ENCODE assay signal across 9 mouse cellular contexts in genomic region chr11:50587787-50588186, GRCm38 (mm10). TPM values are rescaled to one million over a fixed set of nuclear protein-coding genes. Genes with fewer than 3 reads are reported as not detected.
DNase-seq lines count a peak whose midpoint lies in the region; ATAC-seq and TF ChIP-seq lines count a peak whose summit lies in the region.
"Had no signal": no experiment of that assay in that cellular context is flagged by ENCODE, and none has a peak within 500 bp of the region (broad histone marks: within the 10 kb centered on the region; RNA-seq: fewer than 3 reads in every experiment).

No protein-coding gene starts in this region.

- DNase-seq in hindbrain, embryonic 14.5 days (ENCODE audit: low spot score) = peak; percentile 77
- DNase-seq in adrenal gland, postnatal 36 days = peak; percentile 47 to 61
- peak; percentile 41 to 43 for DNase-seq in layer of hippocampus, postnatal 14 days (ENCODE audit: low spot score in 2 of 2)
- DNase-seq in naive thymus-derived CD4-positive, alpha-beta T cell, adult 2 months (ENCODE audit: low read depth) = peak; percentile 62

- no peak overlapping the region for H3K4me3 ChIP-seq in hindbrain, embryonic 14.5 days (replicated peaks; ENCODE audit: low read length)
- no peak overlapping the region for H3K4me3 ChIP-seq in hindbrain, embryonic 16.5 days (ENCODE audit: low read length)
- no peak overlapping the region for H3K4me3 ChIP-seq in E14TG2a.4 (replicated peaks; ENCODE audit: low read length)
- H3K4me3 ChIP-seq: embryonic facial prominence, embryonic 13.5 days had no signal

- TF ChIP-seq CTCF in E14TG2a.4 (conservative IDR thresholded peaks at IDR 0.05; ENCODE audit: low read length) = peak; percentile 97

- H3K27me3 ChIP-seq in hindbrain, embryonic 14.5 days (ENCODE audit: control insufficient read depth, insufficient read depth, low read length) = no peaks in the 10 kb centered on the region
- no peaks in the 10 kb centered on the region for H3K27me3 ChIP-seq in hindbrain, embryonic 16.5 days (replicated peaks; ENCODE audit: control insufficient read depth, insufficient read depth, low read length)
- peaks cover 39% of the 10 kb centered on the region for H3K27me3 ChIP-seq in E14TG2a.4 (ENCODE audit: insufficient read depth, low read length)
- H3K27me3 ChIP-seq: embryonic facial prominence, embryonic 13.5 days had no signal

- no peaks in the 10 kb centered on the region for H3K9me3 ChIP-seq in hindbrain, embryonic 14.5 days (ENCODE audit: control insufficient read depth, low read length)
- H3K9me3 ChIP-seq in hindbrain, embryonic 16.5 days (ENCODE audit: control insufficient read depth, low read length) = no peaks in the 10 kb centered on the region
- H3K9me3 ChIP-seq in E14TG2a.4 (ENCODE audit: low read length) = no peaks in the 10 kb centered on the region
- H3K9me3 ChIP-seq: embryonic facial prominence, embryonic 13.5 days had no signal

- H3K9ac ChIP-seq in hindbrain, embryonic 14.5 days = no peak overlapping the region
- no peak overlapping the region for H3K9ac ChIP-seq in hindbrain, embryonic 16.5 days (ENCODE audit: low read depth, low read length)
- H3K9ac ChIP-seq: embryonic facial prominence, embryonic 13.5 days had no signal

- no peak overlapping the region for H3K27ac ChIP-seq in hindbrain, embryonic 14.5 days
- no peak overlapping the region for H3K27ac ChIP-seq in hindbrain, embryonic 16.5 days (ENCODE audit: low read depth, low read length)
- H3K27ac ChIP-seq: embryonic facial prominence, embryonic 13.5 days had no signal

- no peak overlapping the region for H3K4me2 ChIP-seq in hindbrain, embryonic 14.5 days (replicated peaks)
- no peak overlapping the region for H3K4me2 ChIP-seq in hindbrain, embryonic 16.5 days (ENCODE audit: low read length)
- H3K4me2 ChIP-seq: embryonic facial prominence, embryonic 13.5 days had no signal

- H3K4me1 ChIP-seq in hindbrain, embryonic 14.5 days (replicated peaks; ENCODE audit: control insufficient read depth, insufficient read depth, low read length) = no peaks in the 10 kb centered on the region
- H3K4me1 ChIP-seq in hindbrain, embryonic 16.5 days (ENCODE audit: control insufficient read depth, insufficient read depth, low read depth, low read length) = no peaks in the 10 kb centered on the region
- peaks cover 7% of the 10 kb centered on the region; the same call in 1 of the 2 replicates for H3K4me1 ChIP-seq in E14TG2a.4 (replicated peaks; ENCODE audit: low read depth, low read length)

- no peak for ATAC-seq in hindbrain, embryonic 14.5 days (ENCODE audit: low FRiP score)
- no peak for ATAC-seq in hindbrain, embryonic 16.5 days
- 0 out of 2 replicates have a peak, but pooled peaks have one; percentile 44 for ATAC-seq in erythroblast, adult 5-6 weeks (replicated peaks; ENCODE audit: low FRiP score, poor library complexity, severe bottlenecking)
- ATAC-seq in megakaryocyte, adult 5-6 weeks (ENCODE audit: poor library complexity, severe bottlenecking) = no peak

- H3K36me3 ChIP-seq in hindbrain, embryonic 14.5 days (replicated peaks; ENCODE audit: control insufficient read depth, insufficient read depth) = no peaks in the 10 kb centered on the region
- H3K36me3 ChIP-seq in hindbrain, embryonic 16.5 days (ENCODE audit: control insufficient read depth, insufficient read depth, low read length) = no peaks in the 10 kb centered on the region
- no peaks in the 10 kb centered on the region for H3K36me3 ChIP-seq in E14TG2a.4 (ENCODE audit: insufficient read depth, low read length)
- H3K36me3 ChIP-seq: embryonic facial prominence, embryonic 13.5 days had no signal

- 9% methylated on average over 3 of the region's 3 CpGs for WGBS in hindbrain, embryonic 14.5 days
- 11% methylated on average over 3 of the region's 3 CpGs for WGBS in hindbrain, embryonic 16.5 days

RNA-seq across cellular contexts. Expression of gene Adamts2, which starts 14.1 kb away (rescaled TPM):
- polyA plus RNA-seq in hindbrain, embryonic 14.5 days (2014; fragmentation: Nextera tagmentation; extraction: Ambion mirVana) = 6.3 and 6.8 TPM in 2 replicates
- 4.7 and 5.3 TPM in 2 replicates for polyA plus RNA-seq in hindbrain, embryonic 16.5 days (2015; fragmentation: Nextera tagmentation; extraction: Ambion mirVana)
- 10 to 100 TPM in 1 of 2 experiments, 1 to 10 TPM in 1; 6.4 to 13.1 TPM for total RNA-seq in adrenal gland, postnatal 36 days (2021)
- not detected in 2 replicates for total RNA-seq in erythroblast, adult 5-6 weeks (2015; ENCODE audit: low replicate concordance)
- 0.09 and 0.28 TPM in 2 replicates for total RNA-seq in erythroblast, adult 5-6 weeks (2017; ENCODE audit: low replicate concordance)
- 1 to 10 TPM; 6.3 to 8.3 TPM for total RNA-seq in layer of hippocampus, postnatal 14 days (2021)
- 0.21 and 0.27 TPM in 2 replicates for total RNA-seq in megakaryocyte, adult 5-6 weeks (2015)
- total RNA-seq in megakaryocyte, adult 5-6 weeks (2017) = 0.11 and 0.12 TPM in 2 replicates

Comparison
In these comparisons a context has a peak if more than half of its experiments do, and no peak if none do; other contexts are left out.
1. RNA of gene Adamts2, which starts 14.1 kb away (total RNA-seq): 6.4 to 13.1 TPM in adrenal gland, postnatal 36 days and 6.3 to 8.3 TPM in layer of hippocampus, postnatal 14 days; 0.11 to 0.27 TPM in megakaryocyte, adult 5-6 weeks and 0.09 to 0.28 TPM in erythroblast, adult 5-6 weeks; every median in the first group is over 4 times any median in the second.
2. Peak in every context shown above with its lines, with median percentiles within 50 percentile points of each other: DNase-seq.